Mouse (Mus musculus) liver, embryonic 12.5 days (tissue): ENCODE measurements around the gene Cand2. TPM values are rescaled to one million over a fixed set of nuclear protein-coding genes. Genes with fewer than 3 reads are reported as not detected.
A peak's percentile ranks its signal among the peaks of the same experiment; 100 is the strongest.

Experiments
- ATAC-seq: fragments of 200-750 bp; cut with Nextera tagmentation; 2 replicates; pipeline ENCODE4 v1.8.0; 2017; ENCODE audit warnings: moderate number of reproducible peaks, mild to moderate bottlenecking, moderate library complexity
- H3K27ac ChIP-seq: fragments of 300-500 bp; sonication (generic); 2 replicates; pipeline ENCODE4 v1.5.1; 2016; ENCODE audit warnings: mild to moderate bottlenecking
- H3K27me3 ChIP-seq: fragments of 300-500 bp; sonication (generic); replicated peaks from 2 replicates; pipeline ENCODE4 v1.6.1; 2016; ENCODE audit warnings: mild to moderate bottlenecking, moderate library complexity
- H3K36me3 ChIP-seq: fragments of 300-500 bp; sonication (generic); 2 replicates; pipeline ENCODE4 v1.6.1; 2016; ENCODE audit warnings: mild to moderate bottlenecking, moderate library complexity
- H3K4me1 ChIP-seq: fragments of 300-500 bp; sonication (generic); 2 replicates; pipeline ENCODE4 v1.6.1; 2016
- H3K4me2 ChIP-seq: fragments of 300-500 bp; sonication (generic); 2 replicates; pipeline ENCODE4 v1.6.1; 2016; ENCODE audit warnings: mild to moderate bottlenecking, moderate library complexity
- H3K4me3 ChIP-seq: fragments of 300-500 bp; sonication (generic); 2 replicates; pipeline ENCODE4 v1.5.1; 2016; ENCODE audit warnings: mild to moderate bottlenecking, moderate library complexity
- H3K9ac ChIP-seq: fragments of 300-500 bp; sonication (generic); 2 replicates; pipeline ENCODE4 v1.6.1; 2016; ENCODE audit warnings: mild to moderate bottlenecking, moderate library complexity
- H3K9me3 ChIP-seq: fragments of 300-500 bp; sonication (generic); replicated peaks from 2 replicates; pipeline ENCODE4 v1.6.1; 2016; ENCODE audit warnings: mild to moderate bottlenecking, moderate library complexity
- WGBS: fragments of 180-500 bp; shearing (Covaris S2); methylation state at CpG from one replicate; pipeline ENCODE4 v1.1.7; 2016; ENCODE audit not compliant: insufficient replicate concordance; 5-methylcytosine and 5-hydroxymethylcytosine counted together
- polyA plus RNA-seq: library from polyadenylated mRNA; unstranded; fragments of >200 nt; fragmentation: Nextera tagmentation; extraction: Ambion mirVana; gene quantifications from 2 replicates; pipeline ENCODE4 v1.2.1, GENCODE M21; 2016

Cand2 gene
- polyA plus RNA-seq, 1 experiment from 2014 or later = 9.5 TPM

DNA sequence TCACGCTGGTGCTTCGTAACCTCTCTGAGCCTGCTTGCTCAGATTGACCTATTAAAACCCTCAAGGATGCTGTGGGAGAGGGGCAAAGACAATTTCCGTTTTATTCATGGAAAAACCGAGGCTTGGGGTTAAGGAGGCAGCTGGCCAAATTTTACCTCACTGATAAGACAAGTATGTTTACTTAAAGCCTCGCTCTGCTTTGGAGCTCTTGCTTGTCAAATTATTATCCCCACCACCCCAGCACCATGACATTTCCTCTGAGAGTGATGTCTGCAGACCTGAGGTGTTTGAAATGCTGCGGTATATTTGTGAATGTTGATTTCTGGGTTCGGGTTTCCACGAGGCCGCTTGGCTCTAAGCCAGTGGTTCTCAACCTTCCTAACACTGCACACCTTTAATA is 2.0 kb downstream of the Cand2 start:
- WGBS = 48% methylated on average over 9 of the region's 9 CpGs
- peaks cover 34% of the 10 kb centered on the region for H3K4me1 ChIP-seq
- H3K9me3 ChIP-seq = no peaks in the 10 kb centered on the region; the same call in 1 of the 2 replicates
- H3K36me3 ChIP-seq = peaks cover 24% of the 10 kb centered on the region
- no peak overlapping the region for H3K9ac ChIP-seq
- no peak overlapping the region for H3K4me3 ChIP-seq
- H3K4me2 ChIP-seq = peak overlapping the region; percentile 87
- H3K27me3 ChIP-seq = no peaks in the 10 kb centered on the region
- no peak overlapping the region for H3K27ac ChIP-seq
- no peak for ATAC-seq

GRCm38 (mm10) chr6:115782781-115783180 is 8.4 kb downstream of the Cand2 start:
- Histone ChIP-seq H3K27ac (no peak overlapping the region), H3K27me3 (no peaks in the 10 kb centered on the region), H3K9ac (no peak overlapping the region), H3K9me3 (no peaks in the 10 kb centered on the region), H3K4me3 (no peak overlapping the region), H3K4me2 (no peak overlapping the region), H3K4me1 (no peaks in the 10 kb centered on the region), H3K36me3 (peaks cover 85% of the 10 kb centered on the region)
- no peak for ATAC-seq
- WGBS = 73% methylated on average over 3 of the region's 3 CpGs

- 80% methylated on average over 10 of the region's 10 CpGs for WGBS
- Histone ChIP-seq H3K27me3 (no peaks in the 10 kb centered on the region), H3K27ac (no peak overlapping the region), H3K4me3 (no peak overlapping the region), H3K4me2 (no peak overlapping the region), H3K4me1 (no peaks in the 10 kb centered on the region), H3K9ac (no peak overlapping the region), H3K36me3 (peaks cover 90% of the 10 kb centered on the region), H3K9me3 (no peaks in the 10 kb centered on the region)
- ATAC-seq = no peak
Measured at GRCm38 (mm10) chr6:115791016-115791415, 16.7 kb downstream of the Cand2 start.

DNA sequence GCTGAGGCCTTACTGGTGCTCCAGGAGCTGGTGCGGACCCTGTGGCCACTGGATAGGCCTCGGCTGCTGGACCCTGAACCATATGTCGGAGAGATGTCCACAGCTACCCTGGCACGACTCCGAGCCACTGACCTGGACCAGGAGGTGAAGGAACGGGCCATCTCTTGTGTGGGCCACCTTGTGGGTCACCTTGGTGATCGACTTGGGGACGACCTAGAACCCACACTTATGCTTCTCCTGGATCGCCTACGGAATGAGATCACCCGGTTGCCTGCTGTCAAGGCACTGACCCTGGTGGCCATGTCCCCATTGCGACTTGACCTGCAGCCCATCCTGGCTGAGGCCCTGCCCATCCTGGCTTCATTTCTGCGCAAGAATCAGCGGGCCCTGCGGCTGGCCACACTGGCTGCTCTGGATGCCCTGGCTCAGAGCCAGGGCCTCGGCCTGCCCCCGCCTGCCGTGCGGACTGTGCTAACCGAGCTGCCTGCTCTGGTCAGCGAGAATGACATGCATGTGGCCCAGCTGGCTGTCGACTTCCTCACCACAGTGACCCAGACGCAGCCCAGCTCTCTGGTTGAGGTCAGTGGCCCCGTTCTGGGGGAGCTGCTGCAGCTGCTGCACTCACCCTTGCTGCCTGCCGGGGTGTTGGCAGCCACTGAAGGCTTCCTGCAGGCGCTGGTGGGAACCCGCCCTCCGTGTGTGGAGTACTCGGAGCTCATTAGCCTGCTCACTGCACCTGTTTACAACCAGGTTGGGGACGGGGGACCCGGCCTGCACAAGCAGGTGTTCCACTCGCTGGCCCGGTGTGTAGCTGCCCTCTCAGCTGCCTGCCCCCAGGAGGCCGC is 17.7 kb downstream of the Cand2 start:
- H3K27ac ChIP-seq = no peak overlapping the region
- WGBS = 83% methylated on average over 34 of the region's 34 CpGs
- H3K36me3 ChIP-seq = peaks cover 90% of the 10 kb centered on the region
- no peaks in the 10 kb centered on the region for H3K9me3 ChIP-seq
- H3K27me3 ChIP-seq = no peaks in the 10 kb centered on the region
- H3K4me2 ChIP-seq = no peak overlapping the region
- no peak for ATAC-seq
- no peak overlapping the region for H3K4me3 ChIP-seq
- H3K4me1 ChIP-seq = no peaks in the 10 kb centered on the region
- no peak overlapping the region for H3K9ac ChIP-seq

GRCm38 (mm10) chr6:115792691-115793215 is 18.4 kb downstream of the Cand2 start:
- H3K9me3 ChIP-seq = no peaks in the 10 kb centered on the region
- no peaks in the 10 kb centered on the region for H3K4me1 ChIP-seq
- peaks cover 91% of the 10 kb centered on the region for H3K36me3 ChIP-seq
- ATAC-seq = peak; percentile 42; the same call in 1 of the 2 replicates
- no peak overlapping the region for H3K9ac ChIP-seq
- no peak overlapping the region for H3K27ac ChIP-seq
- H3K4me3 ChIP-seq = no peak overlapping the region
- H3K27me3 ChIP-seq = no peaks in the 10 kb centered on the region
- no peak overlapping the region for H3K4me2 ChIP-seq
- 85% methylated on average over 21 of the region's 21 CpGs for WGBS

DNA sequence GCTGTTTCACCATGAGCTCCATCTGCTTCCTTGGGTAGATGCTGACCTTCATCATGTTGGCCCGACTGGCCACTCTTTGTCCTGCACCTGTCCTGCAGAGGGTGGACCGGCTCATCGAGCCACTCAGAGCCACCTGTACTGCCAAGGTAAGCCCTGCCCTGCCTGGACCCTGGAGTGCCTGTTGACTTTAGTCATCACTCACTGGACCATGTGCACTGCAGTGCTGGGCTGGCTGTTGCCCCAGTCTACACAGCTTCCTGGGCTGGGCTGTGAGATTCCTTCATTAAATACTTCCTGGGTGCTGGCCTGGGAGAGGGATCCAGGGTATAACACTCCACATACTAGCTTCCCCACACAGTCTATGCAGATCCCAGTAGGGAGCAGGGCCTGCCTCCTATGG is 27.5 kb downstream of the Cand2 start:
- Histone ChIP-seq H3K4me1 (peaks cover 21% of the 10 kb centered on the region), H3K9ac (no peak overlapping the region), H3K4me3 (no peak overlapping the region), H3K27me3 (no peaks in the 10 kb centered on the region), H3K4me2 (no peak overlapping the region), H3K36me3 (peaks cover 98% of the 10 kb centered on the region), H3K27ac (no peak overlapping the region), H3K9me3 (no peaks in the 10 kb centered on the region)
- ATAC-seq = no peak
- WGBS = 89% methylated on average over 3 of the region's 3 CpGs

- H3K4me3 ChIP-seq = no peak overlapping the region
- whole genome bisulfite sequencing = 51% methylated on average over 16 of the region's 16 CpGs
- peak; percentile 39 for ATAC-seq
- peak overlapping the region; percentile 66 for H3K27ac ChIP-seq
- H3K36me3 ChIP-seq = peaks cover 88% of the 10 kb centered on the region
- no peak overlapping the region for H3K9ac ChIP-seq
- peaks cover 28% of the 10 kb centered on the region for H3K4me1 ChIP-seq
- H3K27me3 ChIP-seq = no peaks in the 10 kb centered on the region
- no peaks in the 10 kb centered on the region for H3K9me3 ChIP-seq
- no peak overlapping the region for H3K4me2 ChIP-seq
Measured at GRCm38 (mm10) chr6:115803541-115804382, 29.4 kb downstream of the Cand2 start.

DNA sequence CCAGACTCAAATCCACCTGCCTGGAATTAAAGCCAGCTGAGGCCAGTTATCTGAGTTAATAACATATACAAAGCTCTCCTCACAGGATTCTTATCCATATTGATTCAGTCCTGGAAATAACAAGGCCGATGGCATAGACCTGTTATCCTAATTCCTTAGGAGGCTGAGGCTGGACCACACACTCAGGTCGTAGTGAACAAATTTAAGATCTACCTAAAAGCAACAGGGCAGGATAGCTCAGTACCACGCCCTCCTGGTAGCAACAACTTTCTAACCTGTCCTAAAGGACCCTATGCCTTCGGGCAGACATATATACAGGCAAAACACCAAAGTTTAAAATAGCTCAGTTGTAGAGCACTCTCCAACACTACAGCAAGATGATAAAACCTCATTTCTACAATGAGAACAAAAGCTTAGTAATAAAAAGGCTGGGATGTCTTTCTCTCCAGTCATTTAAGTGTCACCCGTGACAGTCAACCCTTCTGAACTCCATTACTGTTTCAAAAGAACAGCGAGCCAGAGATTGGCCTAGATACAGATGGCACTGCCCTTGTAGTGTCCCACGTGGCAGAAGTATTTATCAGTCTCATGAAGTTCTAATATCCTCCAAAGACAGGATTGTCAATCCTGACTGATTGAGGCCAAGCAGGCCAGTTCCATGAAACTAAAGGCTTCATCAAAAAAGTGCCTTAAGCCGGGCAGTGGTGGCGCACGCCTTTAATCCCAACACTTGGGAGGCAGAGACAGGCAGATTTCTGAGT is 30.3 kb downstream of the Cand2 start:
- H3K9me3 ChIP-seq = no peaks in the 10 kb centered on the region
- no peak overlapping the region for H3K4me3 ChIP-seq
- H3K36me3 ChIP-seq = peaks cover 80% of the 10 kb centered on the region
- no peak overlapping the region for H3K27ac ChIP-seq
- ATAC-seq = no peak
- H3K4me2 ChIP-seq = no peak overlapping the region
- 50% methylated on average over 10 of the region's 10 CpGs for WGBS
- H3K27me3 ChIP-seq = no peaks in the 10 kb centered on the region
- H3K4me1 ChIP-seq = peaks cover 35% of the 10 kb centered on the region
- H3K9ac ChIP-seq = no peak overlapping the region

- H3K4me2 ChIP-seq = peak overlapping the region; percentile 91
- no peak for ATAC-seq
Measured at GRCm38 (mm10) chr6:115807464-115808195, 33.3 kb downstream of the Cand2 start.

GRCm38 (mm10) chr6:115808196-115808487 is 33.8 kb downstream of the Cand2 start:
- H3K27ac ChIP-seq = peak overlapping the region; percentile 87
- peak overlapping the region; percentile 91 for H3K4me2 ChIP-seq
- no peaks in the 10 kb centered on the region for H3K27me3 ChIP-seq
- H3K36me3 ChIP-seq = peaks cover 46% of the 10 kb centered on the region
- under 1% methylated on average over 22 of the region's 22 CpGs for WGBS
- ATAC-seq = no peak
- peak overlapping the region; percentile 87 for H3K4me3 ChIP-seq
- no peaks in the 10 kb centered on the region for H3K9me3 ChIP-seq
- peak overlapping the region; percentile 93 for H3K9ac ChIP-seq
- peaks cover 38% of the 10 kb centered on the region for H3K4me1 ChIP-seq

More at GRCm38 (mm10) chr6:115807464-115808195, 33.3 kb downstream of the Cand2 start:
- H3K9me3 ChIP-seq = no peaks in the 10 kb centered on the region
- no peaks in the 10 kb centered on the region for H3K27me3 ChIP-seq
- 2% methylated on average over 15 of the region's 15 CpGs for WGBS
- H3K36me3 ChIP-seq = peaks cover 51% of the 10 kb centered on the region
- peaks cover 38% of the 10 kb centered on the region for H3K4me1 ChIP-seq
- H3K4me3 ChIP-seq = peak overlapping the region; percentile 87
- H3K9ac ChIP-seq = peak overlapping the region; percentile 93
- H3K27ac ChIP-seq = peak overlapping the region; percentile 87
